Mouse (Mus musculus) cerebellum, adult 9-10 months (tissue): Measurements from ENCODE around the gene Chrna1.

Source experiments
- DNase-seq: peaks from one replicate; pipeline ENCODE4 v3.0.0; 2022

Gene Chrna1

GRCm38 (mm10) chr2:73554389-73554788 lies 25.7 kb downstream of the Chrna1 start:
- no peak for DNase-seq

GRCm38 (mm10) chr2:73552926-73553325 lies 27.2 kb downstream of the Chrna1 start:
- DNase-seq, result no peak

- no peak for DNase-seq
Observed at GRCm38 (mm10) chr2:73550725-73551124, 29.4 kb downstream of the Chrna1 start.

- no peak for DNase-seq
Observed at GRCm38 (mm10) chr2:73548542-73548941, 31.6 kb downstream of the Chrna1 start.

GRCm38 (mm10) chr2:73547256-73547655 lies 32.9 kb downstream of the Chrna1 start:
- no peak for DNase-seq

GRCm38 (mm10) chr2:73545556-73545955 lies 34.6 kb downstream of the Chrna1 start:
- DNase-seq, result no peak

GRCm38 (mm10) chr2:73540450-73541162 lies 39.5 kb downstream of the Chrna1 start:
- no peak for DNase-seq

- DNase-seq, result no peak
Observed at GRCm38 (mm10) chr2:73539697-73540096, 40.4 kb downstream of the Chrna1 start.

GRCm38 (mm10) chr2:73539141-73539540 lies 41.0 kb downstream of the Chrna1 start:
- no peak for DNase-seq

- DNase-seq, result no peak
Observed at GRCm38 (mm10) chr2:73538590-73538989, 41.5 kb downstream of the Chrna1 start.

- DNase-seq, result no peak
Observed at GRCm38 (mm10) chr2:73536091-73536783, 43.9 kb downstream of the Chrna1 start.

GRCm38 (mm10) chr2:73534720-73535119 lies 45.4 kb downstream of the Chrna1 start:
- no peak for DNase-seq

GRCm38 (mm10) chr2:73530487-73530886 lies 49.7 kb downstream of the Chrna1 start:
- DNase-seq, result no peak

- peak; percentile 5 for DNase-seq
Observed at GRCm38 (mm10) chr2:73529356-73530330, 50.5 kb downstream of the Chrna1 start, which contains the start of gene Wipf1. Gene Wipf1 (minus strand): TSS chr2:73529734.

- DNase-seq, result no peak
Observed at GRCm38 (mm10) chr2:73528516-73529355, 51.4 kb downstream of the Chrna1 start.

GRCm38 (mm10) chr2:73527956-73528355 lies 52.2 kb downstream of the Chrna1 start:
- DNase-seq, result no peak

- DNase-seq, result no peak
Observed at GRCm38 (mm10) chr2:73526691-73527090, 53.4 kb downstream of the Chrna1 start.

GRCm38 (mm10) chr2:73522891-73523290 lies 57.2 kb downstream of the Chrna1 start:
- no peak for DNase-seq

GRCm38 (mm10) chr2:73522336-73522735 lies 57.8 kb downstream of the Chrna1 start:
- DNase-seq, result no peak

- DNase-seq, result no peak
Observed at GRCm38 (mm10) chr2:73521737-73522136, 58.4 kb downstream of the Chrna1 start.

GRCm38 (mm10) chr2:73518966-73519365 lies 61.2 kb downstream of the Chrna1 start:
- DNase-seq, result no peak

- no peak for DNase-seq
Observed at GRCm38 (mm10) chr2:73518311-73518710, 61.8 kb downstream of the Chrna1 start.
